Mouse (Mus musculus): ENCODE measurements around the gene Mob1a. TPM values are rescaled to one million over a fixed set of nuclear protein-coding genes. Genes with fewer than 3 reads are reported as not detected.
"Not testable (repeated sequence)": the region's sequence is repeated elsewhere in the genome, so short reads cannot be mapped to it uniquely, and the experiment has no call there.

The Mob1a gene
- polyA plus RNA-seq, 1 experiment from 2014 or later, result 34.9 TPM

- peaks cover 34% of the 10 kb centered on the region for H3K36me3 ChIP-seq (ENCODE audit: control insufficient read depth, insufficient read depth, low read length)
- H3K27me3 ChIP-seq (ENCODE audit: control insufficient read depth, insufficient read depth, low read length); H3K4me1 ChIP-seq (ENCODE audit: control insufficient read depth in 2 of 2, insufficient read depth in 2 of 2, low read length in 2 of 2); H3K9ac ChIP-seq (ENCODE audit: low read length); H3K9me3 ChIP-seq (ENCODE audit: control insufficient read depth, low read length); ATAC-seq (ENCODE audit: insufficient number of reproducible peaks, insufficient read depth, low FRiP score, low read depth); H3K4me3 ChIP-seq (ENCODE audit: control insufficient read depth in 1 of 2, insufficient read depth in 1 of 2, low read depth in 1 of 2, low read length in 2 of 2); H3K4me2 ChIP-seq (ENCODE audit: low read length); H3K27ac ChIP-seq (replicated peaks in 1 of 2; ENCODE audit: control insufficient read depth in 1 of 2, insufficient read depth in 1 of 2, low read depth in 2 of 2, low read length in 2 of 2): not testable (repeated sequence)
- 81% methylated on average over 8 of the region's 8 CpGs for WGBS
These were observed 19.5 kb downstream of the Mob1a start for GRCm38 (mm10) chr6:83345285-83345684.

DNA sequence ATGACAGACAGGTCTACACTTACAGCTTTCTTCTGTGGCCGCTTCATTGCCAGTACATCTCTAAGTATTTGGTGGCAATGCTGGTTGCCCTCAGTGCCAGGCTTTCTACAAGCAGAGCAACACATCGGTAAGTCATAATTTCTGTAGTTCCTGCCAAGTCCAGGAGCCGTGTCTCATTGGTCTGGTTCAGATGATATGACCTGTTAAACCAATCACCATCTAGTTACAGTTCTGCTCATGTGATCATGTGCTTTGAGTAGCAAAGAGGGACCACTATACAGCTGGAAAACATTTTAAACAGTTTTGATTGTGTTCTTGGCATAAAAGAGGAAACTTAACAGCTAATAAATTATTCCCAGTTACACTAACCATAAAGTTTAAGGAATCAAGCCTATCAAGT, 22.1 kb downstream of the Mob1a start:
- no peak for ATAC-seq (ENCODE audit: insufficient number of reproducible peaks, insufficient read depth, low FRiP score, low read depth)
- WGBS, result 86% methylated on average over 3 of the region's 3 CpGs
- Histone ChIP-seq H3K4me3 (ENCODE audit: control insufficient read depth in 1 of 2, insufficient read depth in 1 of 2, low read depth in 1 of 2, low read length in 2 of 2) (no peak overlapping the region), H3K36me3 (ENCODE audit: control insufficient read depth, insufficient read depth, low read length) (peaks cover 17% of the 10 kb centered on the region), H3K9ac (ENCODE audit: low read length) (no peak overlapping the region), H3K9me3 (ENCODE audit: control insufficient read depth, low read length) (no peaks in the 10 kb centered on the region), H3K4me1 (ENCODE audit: control insufficient read depth in 2 of 2, insufficient read depth in 2 of 2, low read length in 2 of 2) (peaks cover 7 to 12% of the 10 kb centered on the region in 2 experiments), H3K27me3 (ENCODE audit: control insufficient read depth, insufficient read depth, low read length) (no peaks in the 10 kb centered on the region), H3K27ac (replicated peaks in 1 of 2; ENCODE audit: control insufficient read depth in 1 of 2, insufficient read depth in 1 of 2, low read depth in 2 of 2, low read length in 2 of 2) (no peak overlapping the region), H3K4me2 (ENCODE audit: low read length) (no peak overlapping the region)

- peaks cover 7 to 12% of the 10 kb centered on the region in 2 experiments for H3K4me1 ChIP-seq (ENCODE audit: control insufficient read depth in 2 of 2, insufficient read depth in 2 of 2, low read length in 2 of 2)
- peak within 1 kb of the TSS; percentile 94 for H3K9ac ChIP-seq (ENCODE audit: low read length)
- peaks cover 23% of the 10 kb centered on the region for H3K36me3 ChIP-seq (ENCODE audit: control insufficient read depth, insufficient read depth, low read length)
- peak within 1 kb of the TSS; percentile 76 for H3K4me2 ChIP-seq (ENCODE audit: low read length)
- no peaks in the 10 kb centered on the region for H3K9me3 ChIP-seq (ENCODE audit: control insufficient read depth, low read length)
- peak within 1 kb of the TSS; percentile 53 to 73 for H3K27ac ChIP-seq (replicated peaks in 1 of 2; ENCODE audit: control insufficient read depth in 1 of 2, insufficient read depth in 1 of 2, low read depth in 2 of 2, low read length in 2 of 2)
- no peaks in the 10 kb centered on the region for H3K27me3 ChIP-seq (ENCODE audit: control insufficient read depth, insufficient read depth, low read length)
- ATAC-seq (ENCODE audit: insufficient number of reproducible peaks, insufficient read depth, low FRiP score, low read depth), result no peak; the same call in 1 of the 2 replicates
- WGBS, result 31% methylated on average over 6 of the region's 6 CpGs
- H3K4me3 ChIP-seq (ENCODE audit: control insufficient read depth in 1 of 2, insufficient read depth in 1 of 2, low read depth in 1 of 2, low read length in 2 of 2), result peak within 1 kb of the TSS; percentile 80 to 93
These were observed 23.1 kb downstream of the Mob1a start, which contains the start of gene Bola3 for GRCm38 (mm10) chr6:83348873-83349272. Gene Bola3 (plus strand): TSS chr6:83349147.

DNA sequence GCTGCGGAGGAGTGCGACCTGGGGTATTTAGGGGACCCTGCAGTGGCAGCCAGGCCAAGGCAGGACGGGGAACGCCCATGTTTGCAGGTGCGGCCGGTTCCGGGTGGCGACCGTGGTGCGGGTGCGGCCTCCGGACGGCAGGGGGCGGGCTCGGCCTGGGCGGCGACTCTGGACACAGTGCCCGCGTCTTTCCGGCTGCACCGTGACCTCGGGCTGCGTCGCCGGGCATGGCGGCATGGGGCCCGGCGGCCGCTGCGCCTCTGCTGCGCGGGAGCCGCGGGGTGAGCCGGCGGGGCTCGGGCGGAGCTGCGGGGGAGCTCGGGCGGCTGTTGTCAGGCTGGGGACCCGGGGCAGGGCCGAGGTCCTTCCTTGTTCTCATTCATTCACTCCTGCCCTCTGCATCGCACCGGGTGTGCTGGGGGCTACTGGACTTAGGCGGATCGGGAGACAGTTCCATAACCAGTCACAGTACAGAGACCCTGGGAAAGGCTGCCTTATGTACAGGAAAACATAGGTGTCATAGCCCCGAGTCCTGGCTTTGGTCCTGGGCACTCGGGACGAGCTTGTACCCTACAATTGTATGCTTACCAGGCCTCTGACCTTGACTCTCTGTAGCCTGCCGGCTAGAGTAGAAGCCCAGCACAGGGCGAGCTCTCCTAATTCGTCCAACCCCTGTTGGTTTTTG, 23.6 kb downstream of the Mob1a start:
- Histone ChIP-seq H3K4me2 (ENCODE audit: low read length) (peak overlapping the region; percentile 76), H3K4me3 (ENCODE audit: control insufficient read depth in 1 of 2, insufficient read depth in 1 of 2, low read depth in 1 of 2, low read length in 2 of 2) (peak overlapping the region; percentile 80 to 93), H3K27ac (replicated peaks in 1 of 2; ENCODE audit: control insufficient read depth in 1 of 2, insufficient read depth in 1 of 2, low read depth in 2 of 2, low read length in 2 of 2) (peak overlapping the region; percentile 53 to 73), H3K27me3 (ENCODE audit: control insufficient read depth, insufficient read depth, low read length) (no peaks in the 10 kb centered on the region), H3K9ac (ENCODE audit: low read length) (peak overlapping the region; percentile 94), H3K4me1 (ENCODE audit: control insufficient read depth in 2 of 2, insufficient read depth in 2 of 2, low read length in 2 of 2) (peaks cover 7 to 12% of the 10 kb centered on the region in 2 experiments), H3K9me3 (ENCODE audit: control insufficient read depth, low read length) (no peaks in the 10 kb centered on the region), H3K36me3 (ENCODE audit: control insufficient read depth, insufficient read depth, low read length) (peaks cover 28% of the 10 kb centered on the region)
- under 1% methylated on average over 40 of the region's 53 CpGs for WGBS
- peak; percentile 91 for ATAC-seq (ENCODE audit: insufficient number of reproducible peaks, insufficient read depth, low FRiP score, low read depth)

- ATAC-seq (ENCODE audit: insufficient number of reproducible peaks, insufficient read depth, low FRiP score, low read depth), result no peak
These were observed 24.4 kb downstream of the Mob1a start for GRCm38 (mm10) chr6:83350172-83350571.

DNA sequence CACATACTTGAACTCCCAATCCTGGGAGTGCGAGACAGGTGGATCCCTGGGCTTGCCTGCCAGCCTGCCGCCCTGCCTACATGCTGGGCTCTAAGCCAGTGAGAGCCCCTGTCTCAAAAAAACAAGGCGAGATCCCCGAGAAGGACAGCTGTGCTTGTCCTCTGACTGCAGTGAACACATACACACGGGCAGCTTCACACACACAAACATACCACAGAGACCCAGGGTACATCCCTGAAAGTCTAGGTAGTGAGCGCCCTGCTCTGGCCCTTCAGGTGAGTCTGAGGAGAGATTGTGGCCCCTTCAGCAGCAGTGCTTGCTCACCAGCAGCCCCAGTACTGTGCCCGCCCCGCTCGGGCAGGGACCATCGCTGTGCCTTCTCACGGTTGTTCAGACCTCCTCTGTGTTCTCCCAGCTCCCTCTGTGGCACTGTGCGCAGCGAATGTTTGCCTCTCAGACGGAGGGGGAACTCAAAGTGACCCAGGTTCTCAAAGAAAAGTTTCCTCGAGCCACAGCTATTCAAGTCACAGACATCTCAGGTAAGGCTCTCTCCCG, 25.1 kb downstream of the Mob1a start:
- peaks cover 7 to 12% of the 10 kb centered on the region in 2 experiments for H3K4me1 ChIP-seq (ENCODE audit: control insufficient read depth in 2 of 2, insufficient read depth in 2 of 2, low read length in 2 of 2)
- 87% methylated on average over 16 of the region's 16 CpGs for WGBS
- ATAC-seq (ENCODE audit: insufficient number of reproducible peaks, insufficient read depth, low FRiP score, low read depth), result no peak
- no peak overlapping the region for H3K4me2 ChIP-seq (ENCODE audit: low read length)
- no peak overlapping the region for H3K4me3 ChIP-seq (ENCODE audit: control insufficient read depth in 1 of 2, insufficient read depth in 1 of 2, low read depth in 1 of 2, low read length in 2 of 2)
- H3K9ac ChIP-seq (ENCODE audit: low read length), result no peak overlapping the region
- H3K36me3 ChIP-seq (ENCODE audit: control insufficient read depth, insufficient read depth, low read length), result peaks cover 43% of the 10 kb centered on the region
- H3K9me3 ChIP-seq (ENCODE audit: control insufficient read depth, low read length), result no peaks in the 10 kb centered on the region
- H3K27ac ChIP-seq (replicated peaks in 1 of 2; ENCODE audit: control insufficient read depth in 1 of 2, insufficient read depth in 1 of 2, low read depth in 2 of 2, low read length in 2 of 2), result no peak overlapping the region
- H3K27me3 ChIP-seq (ENCODE audit: control insufficient read depth, insufficient read depth, low read length), result no peaks in the 10 kb centered on the region

More at GRCm38 (mm10) chr6:83350172-83350571, 24.4 kb downstream of the Mob1a start:
- peak overlapping the region; percentile 76 for H3K4me2 ChIP-seq (ENCODE audit: low read length)
- H3K9me3 ChIP-seq (ENCODE audit: control insufficient read depth, low read length), result no peaks in the 10 kb centered on the region
- H3K4me1 ChIP-seq (ENCODE audit: control insufficient read depth in 2 of 2, insufficient read depth in 2 of 2, low read length in 2 of 2), result peaks cover 7 to 12% of the 10 kb centered on the region in 2 experiments
- H3K27ac ChIP-seq (replicated peaks in 1 of 2; ENCODE audit: control insufficient read depth in 1 of 2, insufficient read depth in 1 of 2, low read depth in 2 of 2, low read length in 2 of 2), result 0 out of 4 replicates have a peak overlapping the region, but pooled peaks of 1 of the 2 experiments have one; percentile 53
- H3K4me3 ChIP-seq (ENCODE audit: control insufficient read depth in 1 of 2, insufficient read depth in 1 of 2, low read depth in 1 of 2, low read length in 2 of 2), result peak overlapping the region; percentile 80 to 93
- peak overlapping the region; percentile 94 for H3K9ac ChIP-seq (ENCODE audit: low read length)
- WGBS, result 78% methylated on average over 7 of the region's 7 CpGs
- H3K27me3 ChIP-seq (ENCODE audit: control insufficient read depth, insufficient read depth, low read length), result no peaks in the 10 kb centered on the region
- H3K36me3 ChIP-seq (ENCODE audit: control insufficient read depth, insufficient read depth, low read length), result peaks cover 36% of the 10 kb centered on the region

- Histone ChIP-seq H3K4me1 (ENCODE audit: control insufficient read depth in 2 of 2, insufficient read depth in 2 of 2, low read length in 2 of 2) (peaks cover 7 to 14% of the 10 kb centered on the region in 2 experiments), H3K9ac (ENCODE audit: low read length) (no peak overlapping the region), H3K9me3 (ENCODE audit: control insufficient read depth, low read length) (no peaks in the 10 kb centered on the region), H3K27ac (replicated peaks in 1 of 2; ENCODE audit: control insufficient read depth in 1 of 2, insufficient read depth in 1 of 2, low read depth in 2 of 2, low read length in 2 of 2) (no peak overlapping the region), H3K4me2 (ENCODE audit: low read length) (no peak overlapping the region), H3K36me3 (ENCODE audit: control insufficient read depth, insufficient read depth, low read length) (peaks cover 44% of the 10 kb centered on the region), H3K4me3 (ENCODE audit: control insufficient read depth in 1 of 2, insufficient read depth in 1 of 2, low read depth in 1 of 2, low read length in 2 of 2) (no peak overlapping the region), H3K27me3 (ENCODE audit: control insufficient read depth, insufficient read depth, low read length) (no peaks in the 10 kb centered on the region)
- WGBS, result 82% methylated on average over 7 of the region's 7 CpGs
- ATAC-seq (ENCODE audit: insufficient number of reproducible peaks, insufficient read depth, low FRiP score, low read depth), result no peak
These were observed 25.8 kb downstream of the Mob1a start for GRCm38 (mm10) chr6:83351490-83352160.
